Mouse (Mus musculus): ENCODE data around the gene Ddx47. TPM values are rescaled to one million over a fixed set of nuclear protein-coding genes. Genes with fewer than 3 reads are reported as not detected.

The Ddx47 gene
- 10 to 100 TPM; 52.4 to 55.2 TPM for total RNA-seq (2021)
- long read RNA-seq, transcript Ddx47-201 (12 exons, 1,764 nt): major isoform, 37 of 47 reads
- long read RNA-seq, partial matches to known transcripts: 6 of 47 reads
- long read RNA-seq, other reads (novel, unspliced or antisense): 4 of 47 reads

- DNase-seq (ENCODE audit: low spot score in 2 of 2): peak; percentile 96 to 97
Observed at GRCm38 (mm10) chr6:135011048-135011733, at the start of gene Ddx47. Gene Ddx47 (plus strand): TSS chr6:135011612.

GRCm38 (mm10) chr6:134961858-134962517 is 49.4 kb upstream of the Ddx47 start:
- DNase-seq (ENCODE audit: low spot score in 2 of 2): no peak

- no peak for DNase-seq (ENCODE audit: low spot score in 2 of 2)
Observed at GRCm38 (mm10) chr6:134962518-134962893, 48.9 kb upstream of the Ddx47 start.

- DNase-seq (ENCODE audit: low spot score in 2 of 2): no peak
Observed at GRCm38 (mm10) chr6:134963910-134964309, 47.5 kb upstream of the Ddx47 start.

- no peak for DNase-seq (ENCODE audit: low spot score in 2 of 2)
Observed at GRCm38 (mm10) chr6:134966681-134967080, 44.7 kb upstream of the Ddx47 start.

- DNase-seq (ENCODE audit: low spot score in 2 of 2): no peak
Observed at GRCm38 (mm10) chr6:134968326-134968725, 43.1 kb upstream of the Ddx47 start.

- DNase-seq (ENCODE audit: low spot score in 2 of 2): no peak
Observed at GRCm38 (mm10) chr6:134969498-134969897, 41.9 kb upstream of the Ddx47 start.

GRCm38 (mm10) chr6:134972096-134972495 is 39.3 kb upstream of the Ddx47 start:
- DNase-seq (ENCODE audit: low spot score in 2 of 2): no peak

- no peak for DNase-seq (ENCODE audit: low spot score in 2 of 2)
Observed at GRCm38 (mm10) chr6:134976628-134977027, 34.8 kb upstream of the Ddx47 start.

GRCm38 (mm10) chr6:134981231-134982062 is 30.0 kb upstream of the Ddx47 start, which contains the start of gene Apold1:
Gene Apold1 (plus strand): TSS chr6:134981718.
- no peak for DNase-seq (ENCODE audit: low spot score in 2 of 2)

- peak; percentile 87 to 92 for DNase-seq (ENCODE audit: low spot score in 2 of 2)
Observed at GRCm38 (mm10) chr6:134983529-134984370, 27.7 kb upstream of the Ddx47 start.

GRCm38 (mm10) chr6:134984748-134985147 is 26.7 kb upstream of the Ddx47 start:
- peak; percentile 34 for DNase-seq (ENCODE audit: low spot score in 2 of 2)

GRCm38 (mm10) chr6:134988377-134988776 is 23.0 kb upstream of the Ddx47 start:
- no peak for DNase-seq (ENCODE audit: low spot score in 2 of 2)

- no peak for DNase-seq (ENCODE audit: low spot score in 2 of 2)
Observed at GRCm38 (mm10) chr6:134990674-134991073, 20.7 kb upstream of the Ddx47 start.

GRCm38 (mm10) chr6:134994031-134994651 is 17.3 kb upstream of the Ddx47 start:
- peak; percentile 34 to 38 for DNase-seq (ENCODE audit: low spot score in 2 of 2)

- no peak for DNase-seq (ENCODE audit: low spot score in 2 of 2)
Observed at GRCm38 (mm10) chr6:134994985-134995384, 16.4 kb upstream of the Ddx47 start.

GRCm38 (mm10) chr6:134996918-134997317 is 14.5 kb upstream of the Ddx47 start:
- DNase-seq (ENCODE audit: low spot score in 2 of 2): no peak

GRCm38 (mm10) chr6:134998076-134998475 is 13.3 kb upstream of the Ddx47 start:
- DNase-seq (ENCODE audit: low spot score in 2 of 2): no peak

- DNase-seq (ENCODE audit: low spot score in 2 of 2): no peak
Observed at GRCm38 (mm10) chr6:134998781-134999180, 12.6 kb upstream of the Ddx47 start.

GRCm38 (mm10) chr6:135000272-135000671 is 11.1 kb upstream of the Ddx47 start:
- no peak for DNase-seq (ENCODE audit: low spot score in 2 of 2)

Measured in layer of hippocampus, postnatal 10 days (tissue).